Mouse (Mus musculus) embryonic facial prominence, embryonic 10.5 days (tissue): ENCODE results near the gene Dolpp1. TPM values are rescaled to one million over a fixed set of nuclear protein-coding genes. Genes with fewer than 3 reads are reported as not detected.

ENCODE experiments used
- DNase-seq: peaks from one replicate; pipeline ENCODE4 v3.0.0-alpha.2; 2017; ENCODE audit warnings: low spot score
- H3K27ac ChIP-seq: fragments of 300-500 bp; sonication (generic); replicated peaks from 2 replicates; pipeline ENCODE4 v1.5.1; 2016; ENCODE audit warnings: mild to moderate bottlenecking
- H3K27me3 ChIP-seq: fragments of 300-500 bp; sonication (generic); replicated peaks from 2 replicates; pipeline ENCODE4 v1.6.1; 2016; ENCODE audit warnings: low read depth, mild to moderate bottlenecking; ENCODE audit not compliant: poor library complexity, severe bottlenecking
- H3K36me3 ChIP-seq: fragments of 300-500 bp; sonication (generic); replicated peaks from 2 replicates; pipeline ENCODE4 v1.6.1; 2016; ENCODE audit warnings: mild to moderate bottlenecking, moderate library complexity
- H3K4me1 ChIP-seq: fragments of 300-500 bp; sonication (generic); 2 replicates; pipeline ENCODE4 v1.6.1; 2016
- H3K4me3 ChIP-seq: fragments of 300-500 bp; sonication (generic); 2 replicates; pipeline ENCODE4 v1.5.1; 2016; ENCODE audit warnings: mild to moderate bottlenecking, moderate library complexity
- H3K9me3 ChIP-seq: fragments of 300-500 bp; sonication (generic); 2 replicates; pipeline ENCODE4 v1.6.1; 2016; ENCODE audit warnings: mild to moderate bottlenecking
- WGBS: fragments of 180-500 bp; shearing (Covaris S2); methylation state at CpG from one replicate; pipeline ENCODE4 v1.1.7; 2016; 5-methylcytosine and 5-hydroxymethylcytosine counted together
- polyA plus RNA-seq: library from polyadenylated mRNA; unstranded; fragments of >200 nt; fragmentation: Nextera tagmentation; extraction: Ambion mirVana; gene quantifications from 2 replicates; pipeline ENCODE4 v1.2.1, GENCODE M21; 2016

Dolpp1 gene
- polyA plus RNA-seq, 1 experiment from 2014 or later, result 46.2 TPM

GRCm38 (mm10) chr2:30360626-30361025, 31.4 kb upstream of the Dolpp1 start:
- DNase-seq, result no peak
- Histone ChIP-seq H3K4me1 (peaks cover 54% of the 10 kb centered on the region), H3K4me3 (no peak overlapping the region), H3K27me3 (no peaks in the 10 kb centered on the region), H3K36me3 (0 out of 2 replicates have a peak, but pooled peaks cover 9% of the 10 kb centered on the region), H3K27ac (no peak overlapping the region), H3K9me3 (no peaks in the 10 kb centered on the region)
- WGBS, result 83% methylated on average over 10 of the region's 10 CpGs

GRCm38 (mm10) chr2:30362865-30363264, 29.2 kb upstream of the Dolpp1 start:
- no peaks in the 10 kb centered on the region for H3K9me3 ChIP-seq
- no peaks in the 10 kb centered on the region for H3K27me3 ChIP-seq
- no peak for DNase-seq
- 74% methylated on average over 5 of the region's 5 CpGs for WGBS
- H3K36me3 ChIP-seq, result peaks cover 19% of the 10 kb centered on the region
- H3K4me3 ChIP-seq, result no peak overlapping the region; the same call in 1 of the 2 replicates
- no peak overlapping the region for H3K27ac ChIP-seq
- H3K4me1 ChIP-seq, result peaks cover 34% of the 10 kb centered on the region

GRCm38 (mm10) chr2:30363773-30364650, 28.0 kb upstream of the Dolpp1 start, which contains the start of gene Miga2:
Miga2 (plus strand) TSS chr2:30364233.
- no peaks in the 10 kb centered on the region for H3K9me3 ChIP-seq
- H3K4me3 ChIP-seq, result peak within 1 kb of the TSS; percentile 93
- peak within 1 kb of the TSS; percentile 88 for H3K27ac ChIP-seq
- H3K4me1 ChIP-seq, result peaks cover 23% of the 10 kb centered on the region
- WGBS, result under 1% methylated on average over 54 of the region's 54 CpGs
- H3K27me3 ChIP-seq, result no peaks in the 10 kb centered on the region
- H3K36me3 ChIP-seq, result peaks cover 30% of the 10 kb centered on the region
- peak; percentile 99 for DNase-seq

- peaks cover 45% of the 10 kb centered on the region for H3K36me3 ChIP-seq
- WGBS, result 88% methylated on average over 2 of the region's 2 CpGs
- H3K27ac ChIP-seq, result 0 out of 2 replicates have a peak overlapping the region, but pooled peaks have one; percentile 88
- DNase-seq, result no peak
- no peaks in the 10 kb centered on the region for H3K9me3 ChIP-seq
- H3K4me1 ChIP-seq, result peaks cover 14% of the 10 kb centered on the region
- H3K27me3 ChIP-seq, result no peaks in the 10 kb centered on the region
- H3K4me3 ChIP-seq, result peak overlapping the region; percentile 93
These were observed 26.6 kb upstream of the Dolpp1 start for GRCm38 (mm10) chr2:30365281-30366069.

DNA sequence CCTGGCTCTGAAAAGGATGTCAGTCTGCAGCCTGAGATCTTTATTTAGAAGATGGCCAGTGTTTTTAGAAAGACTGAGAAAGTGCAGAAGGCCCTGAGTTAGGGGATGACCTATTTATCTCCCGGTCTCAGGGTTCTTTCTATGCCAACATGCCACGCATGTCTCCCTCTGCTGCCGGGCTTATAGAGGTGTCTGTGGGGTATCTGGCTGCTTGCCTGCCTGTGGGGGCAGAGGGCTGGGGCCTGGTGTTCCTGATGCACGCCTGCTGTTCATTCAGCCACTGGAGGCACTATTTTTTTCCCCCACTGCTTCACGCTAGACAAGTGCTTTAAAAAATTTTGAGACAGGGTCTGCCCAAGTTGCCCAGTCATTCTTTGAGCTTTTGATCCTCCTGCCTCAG, 25.9 kb upstream of the Dolpp1 start:
- 85% methylated on average over 5 of the region's 5 CpGs for WGBS
- H3K27me3 ChIP-seq, result no peaks in the 10 kb centered on the region
- no peaks in the 10 kb centered on the region for H3K9me3 ChIP-seq
- H3K4me3 ChIP-seq, result no peak overlapping the region
- peaks cover 52% of the 10 kb centered on the region for H3K36me3 ChIP-seq
- peaks cover 14% of the 10 kb centered on the region for H3K4me1 ChIP-seq
- DNase-seq, result no peak
- H3K27ac ChIP-seq, result no peak overlapping the region

DNA sequence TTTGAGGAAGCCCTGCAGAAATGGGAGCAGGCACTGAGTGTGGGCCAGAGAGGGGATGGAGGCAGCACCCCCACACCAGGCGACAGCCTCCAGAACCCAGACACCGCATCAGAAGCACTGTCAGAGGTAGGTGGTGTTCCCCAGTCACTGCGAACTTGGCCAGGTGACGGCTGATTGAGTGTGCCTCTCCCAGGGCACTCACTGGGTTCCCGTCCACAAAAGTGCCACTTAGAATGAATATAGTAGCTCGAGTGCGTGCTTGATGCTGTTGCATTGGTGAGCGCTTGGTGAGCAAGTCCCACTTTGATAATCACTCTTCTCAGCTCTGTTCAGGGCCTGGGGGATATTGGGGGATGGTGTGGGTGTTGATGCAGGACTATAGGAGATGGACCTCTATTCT, 20.5 kb upstream of the Dolpp1 start:
- no peak overlapping the region for H3K27ac ChIP-seq
- H3K9me3 ChIP-seq, result no peaks in the 10 kb centered on the region
- no peak overlapping the region for H3K4me3 ChIP-seq
- DNase-seq, result no peak
- H3K27me3 ChIP-seq, result no peaks in the 10 kb centered on the region
- H3K36me3 ChIP-seq, result peaks cover 100% of the 10 kb centered on the region
- 0 out of 2 replicates have a peak, but pooled peaks cover 2% of the 10 kb centered on the region for H3K4me1 ChIP-seq
- 91% methylated on average over 8 of the region's 8 CpGs for WGBS

GRCm38 (mm10) chr2:30372726-30373125, 19.3 kb upstream of the Dolpp1 start:
- H3K4me3 ChIP-seq, result no peak overlapping the region
- no peak overlapping the region for H3K27ac ChIP-seq
- WGBS, result 96% methylated on average over 5 of the region's 5 CpGs
- peaks cover 100% of the 10 kb centered on the region for H3K36me3 ChIP-seq
- H3K9me3 ChIP-seq, result no peaks in the 10 kb centered on the region
- DNase-seq, result no peak
- H3K27me3 ChIP-seq, result no peaks in the 10 kb centered on the region
- 0 out of 2 replicates have a peak, but pooled peaks cover 6% of the 10 kb centered on the region for H3K4me1 ChIP-seq

GRCm38 (mm10) chr2:30375893-30376292, 16.2 kb upstream of the Dolpp1 start:
- 0 out of 2 replicates have a peak, but pooled peaks cover 6% of the 10 kb centered on the region for H3K4me1 ChIP-seq
- H3K4me3 ChIP-seq, result no peak overlapping the region
- WGBS, result 94% methylated on average over 10 of the region's 10 CpGs
- DNase-seq, result no peak
- H3K9me3 ChIP-seq, result no peaks in the 10 kb centered on the region
- H3K36me3 ChIP-seq, result peaks cover 100% of the 10 kb centered on the region
- H3K27ac ChIP-seq, result no peak overlapping the region
- H3K27me3 ChIP-seq, result no peaks in the 10 kb centered on the region

DNA sequence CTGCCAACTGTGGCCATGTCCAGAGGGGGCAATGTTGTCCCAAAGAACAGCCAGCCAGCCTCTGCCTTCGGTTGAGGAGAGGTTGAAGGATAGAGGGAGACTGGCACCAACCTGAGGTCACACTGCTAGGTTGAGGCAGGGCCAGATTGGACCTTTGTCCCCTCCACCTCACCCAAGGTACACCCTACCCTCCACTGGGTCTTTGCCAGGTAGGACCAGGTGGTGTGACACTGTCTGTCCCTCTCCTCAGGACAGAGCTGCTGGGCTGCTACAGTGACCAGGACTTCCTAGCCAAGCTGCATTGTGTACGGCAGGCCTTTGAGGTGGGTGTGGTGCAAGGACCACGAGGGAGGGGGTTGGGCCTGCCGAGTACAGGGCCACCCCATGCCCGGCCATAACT, 14.3 kb upstream of the Dolpp1 start:
- Histone ChIP-seq H3K27me3 (no peaks in the 10 kb centered on the region), H3K9me3 (no peaks in the 10 kb centered on the region), H3K4me3 (no peak overlapping the region), H3K4me1 (0 out of 2 replicates have a peak, but pooled peaks cover 6% of the 10 kb centered on the region), H3K27ac (no peak overlapping the region), H3K36me3 (peaks cover 100% of the 10 kb centered on the region)
- 87% methylated on average over 5 of the region's 5 CpGs for WGBS
- no peak for DNase-seq

GRCm38 (mm10) chr2:30379307-30379706, 12.7 kb upstream of the Dolpp1 start:
- H3K9me3 ChIP-seq, result no peaks in the 10 kb centered on the region
- H3K4me1 ChIP-seq, result 0 out of 2 replicates have a peak, but pooled peaks cover 6% of the 10 kb centered on the region
- no peaks in the 10 kb centered on the region for H3K27me3 ChIP-seq
- no peak overlapping the region for H3K4me3 ChIP-seq
- no peak for DNase-seq
- peaks cover 100% of the 10 kb centered on the region for H3K36me3 ChIP-seq
- H3K27ac ChIP-seq, result no peak overlapping the region
- WGBS, result 92% methylated on average over 7 of the region's 7 CpGs

GRCm38 (mm10) chr2:30380564-30381376, 11.3 kb upstream of the Dolpp1 start:
- Histone ChIP-seq H3K27ac (no peak overlapping the region), H3K36me3 (peaks cover 100% of the 10 kb centered on the region), H3K27me3 (no peaks in the 10 kb centered on the region), H3K4me1 (0 out of 2 replicates have a peak, but pooled peaks cover 6% of the 10 kb centered on the region), H3K4me3 (no peak overlapping the region), H3K9me3 (no peaks in the 10 kb centered on the region)
- WGBS, result 90% methylated on average over 10 of the region's 10 CpGs
- no peak for DNase-seq

DNA sequence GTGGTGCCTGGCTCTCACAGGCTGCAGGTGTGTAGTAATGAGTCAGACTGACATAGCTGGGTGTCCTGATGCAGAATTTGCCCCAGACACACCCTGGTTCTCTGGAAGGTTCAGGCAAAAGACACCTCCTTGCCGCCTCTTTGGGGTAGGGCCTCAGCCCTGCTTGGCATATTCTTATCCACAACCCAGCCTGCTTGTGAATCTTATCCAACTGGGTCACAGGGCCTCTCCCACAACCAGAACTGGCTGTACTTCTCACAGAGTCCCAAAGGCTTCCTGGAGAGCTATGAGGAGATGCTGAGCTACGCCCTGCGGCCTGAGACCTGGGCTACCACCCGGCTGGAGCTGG, 10.7 kb upstream of the Dolpp1 start:
- no peak overlapping the region for H3K27ac ChIP-seq
- H3K27me3 ChIP-seq, result no peaks in the 10 kb centered on the region
- peaks cover 97% of the 10 kb centered on the region for H3K36me3 ChIP-seq
- DNase-seq, result no peak
- WGBS, result 90% methylated on average over 4 of the region's 4 CpGs
- H3K4me3 ChIP-seq, result no peak overlapping the region
- H3K9me3 ChIP-seq, result no peaks in the 10 kb centered on the region
- 0 out of 2 replicates have a peak, but pooled peaks cover 5% of the 10 kb centered on the region for H3K4me1 ChIP-seq
